Mouse (Mus musculus): ENCODE data around the gene Ctdsp2. TPM values are rescaled to one million over a fixed set of nuclear protein-coding genes. Genes with fewer than 3 reads are reported as not detected.

The Ctdsp2 gene
- polyA plus RNA-seq, 1 experiment from 2014 or later: 39.6 TPM

MicroRNA genes within 50 kb of the gene (microRNA counts, 519-probe panel; counts per million panel counts)
- microRNA mmu-miR-26a (2,107 counts per million, percentile 63 among the panel's probes with 10 or more counts), microRNA mmu-miR-546 (209 counts per million, percentile 61 among the panel's probes with 10 or more counts)

Small RNA genes lying within 50 kb of the gene (microRNA-seq; reads per million reads assigned to microRNA genes)
- gene Mir26a-2 (32.0 reads per million, percentile 40 among the genes with 10 or more reads in this experiment), gene Mir546 (not detected)

Other genes with a start within 250 kb of the Ctdsp2 start
- 6.4 and 8.6 TPM in 2 replicates for gene Atp23, start 77.4 kb upstream of the Ctdsp2 start, polyA plus RNA-seq (2015; fragmentation: Nextera tagmentation; extraction: Ambion mirVana)
- gene Avil, start 22.0 kb downstream of the Ctdsp2 start, polyA plus RNA-seq (2015; fragmentation: Nextera tagmentation; extraction: Ambion mirVana): 0.17 and 0.21 TPM in 2 replicates
- 86.6 and 92.5 TPM in 2 replicates for gene Tsfm, start 52.1 kb downstream of the Ctdsp2 start, polyA plus RNA-seq (2015; fragmentation: Nextera tagmentation; extraction: Ambion mirVana)
- 36.3 and 41.7 TPM in 2 replicates for gene Mettl1, start 62.7 kb downstream of the Ctdsp2 start, polyA plus RNA-seq (2015; fragmentation: Nextera tagmentation; extraction: Ambion mirVana)
- 0.33 and 0.34 TPM in 2 replicates for gene Eef1akmt3, start 62.8 kb downstream of the Ctdsp2 start, polyA plus RNA-seq (2015; fragmentation: Nextera tagmentation; extraction: Ambion mirVana)
- 0.10 and 0.21 TPM in 2 replicates for gene Cyp27b1, start 69.5 kb downstream of the Ctdsp2 start, polyA plus RNA-seq (2015; fragmentation: Nextera tagmentation; extraction: Ambion mirVana)
- 0.12 and 0.18 TPM in 2 replicates for gene March9, start 81.5 kb downstream of the Ctdsp2 start, polyA plus RNA-seq (2015; fragmentation: Nextera tagmentation; extraction: Ambion mirVana)
- gene Cdk4, start 84.8 kb downstream of the Ctdsp2 start, polyA plus RNA-seq (2015; fragmentation: Nextera tagmentation; extraction: Ambion mirVana): 1,002 and 1,117 TPM in 2 replicates
- 110 and 114 TPM in 2 replicates for gene Tspan31, start 91.5 kb downstream of the Ctdsp2 start, polyA plus RNA-seq (2015; fragmentation: Nextera tagmentation; extraction: Ambion mirVana)
- gene Agap2, start 96.6 kb downstream of the Ctdsp2 start, polyA plus RNA-seq (2015; fragmentation: Nextera tagmentation; extraction: Ambion mirVana): not detected in 2 replicates
- 48.0 and 49.5 TPM in 2 replicates for gene Os9, start 142.4 kb downstream of the Ctdsp2 start, polyA plus RNA-seq (2015; fragmentation: Nextera tagmentation; extraction: Ambion mirVana)
- gene B4galnt1, start 186.5 kb downstream of the Ctdsp2 start, polyA plus RNA-seq (2015; fragmentation: Nextera tagmentation; extraction: Ambion mirVana): 1.2 and 1.7 TPM in 2 replicates
- gene Slc26a10, start 201.9 kb downstream of the Ctdsp2 start, polyA plus RNA-seq (2015; fragmentation: Nextera tagmentation; extraction: Ambion mirVana): 18.0 and 21.5 TPM in 2 replicates
- 21.4 and 21.6 TPM in 2 replicates for gene Arhgef25, start 211.4 kb downstream of the Ctdsp2 start, polyA plus RNA-seq (2015; fragmentation: Nextera tagmentation; extraction: Ambion mirVana)
- gene Dtx3, start 217.0 kb downstream of the Ctdsp2 start, polyA plus RNA-seq (2015; fragmentation: Nextera tagmentation; extraction: Ambion mirVana): 65.2 and 67.7 TPM in 2 replicates
- gene Pip4k2c, start 232.9 kb downstream of the Ctdsp2 start, polyA plus RNA-seq (2015; fragmentation: Nextera tagmentation; extraction: Ambion mirVana): 23.2 and 23.8 TPM in 2 replicates

Data from heart, embryonic 13.5 days (tissue).